ENCODE assay signal across 13 mouse cellular contexts in genomic region chr11:93101106-93101505, GRCm38 (mm10). TPM values are rescaled to one million over a fixed set of nuclear protein-coding genes. Genes with fewer than 3 reads are reported as not detected.
DNase-seq lines count a peak whose midpoint lies in the region; ATAC-seq and TF ChIP-seq lines count a peak whose summit lies in the region.
"Had no signal": no experiment of that assay in that cellular context is flagged by ENCODE, and none has a peak within 500 bp of the region (broad histone marks: within the 10 kb centered on the region; RNA-seq: fewer than 3 reads in every experiment).

No protein-coding gene starts in this region.

- peak overlapping the region; percentile 92 for H3K4me2 ChIP-seq in neural tube, embryonic 13.5 days
- H3K4me2 ChIP-seq in liver, postnatal 0 days (ENCODE audit: low read depth, low read length), result no peak overlapping the region
- H3K4me2 ChIP-seq: limb, embryonic 13.5 days; lung, embryonic 15.5 days had no signal

- no peak for TF ChIP-seq EP300 in liver, postnatal 0 days (IDR thresholded peaks at IDR 0.05; ENCODE audit: low read depth)

- no peak for TF ChIP-seq CTCF in cerebellum, adult 2 months (IDR thresholded peaks at IDR 0.05; ENCODE audit: borderline replicate concordance, insufficient read depth, low read depth, low read length)
- no peak for TF ChIP-seq CTCF in cortical plate, adult 2 months (IDR thresholded peaks at IDR 0.05; ENCODE audit: extremely low read depth, insufficient read depth, low read length)
- TF ChIP-seq CTCF in gastrocnemius, adult 2 months (IDR thresholded peaks at IDR 0.05), result no peak
- TF ChIP-seq CTCF in liver, postnatal 0 days (IDR thresholded peaks at IDR 0.05; ENCODE audit: low read depth), result no peak

- H3K4me3 ChIP-seq in cerebellum, adult 2 months (replicated peaks; ENCODE audit: insufficient read depth, low read depth, low read length), result peak overlapping the region; percentile 73
- H3K4me3 ChIP-seq in cortical plate, adult 2 months (ENCODE audit: insufficient read depth, low read length), result peak overlapping the region; percentile 91
- peak overlapping the region; percentile 62 for H3K4me3 ChIP-seq in neural tube, embryonic 13.5 days
- no peak overlapping the region for H3K4me3 ChIP-seq in gastrocnemius, adult 2 months
- H3K4me3 ChIP-seq in liver, postnatal 0 days (ENCODE audit: low read depth, low read length), result no peak overlapping the region
- H3K4me3 ChIP-seq: limb, embryonic 13.5 days; lung, embryonic 15.5 days had no signal

- peak overlapping the region; percentile 80 for H3K9ac ChIP-seq in neural tube, embryonic 13.5 days
- H3K9ac ChIP-seq in liver, postnatal 0 days (replicated peaks), result no peak overlapping the region
- H3K9ac ChIP-seq: limb, embryonic 13.5 days; lung, embryonic 15.5 days had no signal

- peak; percentile 49 to 53 for DNase-seq in left cerebral cortex, postnatal 14 days (ENCODE audit: low spot score in 2 of 2)
- DNase-seq in left cerebral cortex, postnatal 10 days (ENCODE audit: extremely low spot score in 1 of 2, low spot score in 2 of 2), result no peak
- peak; percentile 75 to 85 for DNase-seq in cerebellum, adult 2 months
- DNase-seq in gastrocnemius, adult 2 months, result no peak
- DNase-seq in liver, postnatal 0 days, result no peak
- DNase-seq: adrenal gland, postnatal 36 days; kidney, postnatal 14 days had no signal

- no peaks in the 10 kb centered on the region for H3K36me3 ChIP-seq in neural tube, embryonic 13.5 days
- no peaks in the 10 kb centered on the region for H3K36me3 ChIP-seq in liver, postnatal 0 days (replicated peaks; ENCODE audit: insufficient read depth, low read length)
- H3K36me3 ChIP-seq: limb, embryonic 13.5 days; lung, embryonic 15.5 days had no signal

- H3K9me3 ChIP-seq in neural tube, embryonic 13.5 days, result no peaks in the 10 kb centered on the region
- H3K9me3 ChIP-seq in liver, postnatal 0 days (ENCODE audit: low read length), result no peaks in the 10 kb centered on the region
- H3K9me3 ChIP-seq: limb, embryonic 13.5 days; lung, embryonic 15.5 days had no signal

- 3% methylated on average over 2 of the region's 2 CpGs for WGBS in cerebellum, adult 2 months
- 11% methylated on average over 2 of the region's 2 CpGs for WGBS in neural tube, embryonic 13.5 days
- WGBS in liver, postnatal 0 days (ENCODE audit: insufficient replicate concordance), result 8% methylated on average over 2 of the region's 2 CpGs

- ATAC-seq in neural tube, embryonic 13.5 days (ENCODE audit: low read depth), result no peak
- ATAC-seq in liver, postnatal 0 days, result no peak
- no peak for ATAC-seq in monocyte, adult 5-6 weeks (replicated peaks; ENCODE audit: insufficient number of reproducible peaks, low FRiP score, low TSS enrichment, poor library complexity, severe bottlenecking)

- peak overlapping the region; percentile 95 for H3K27ac ChIP-seq in cerebellum, adult 2 months (ENCODE audit: insufficient read depth, low read length)
- H3K27ac ChIP-seq in cortical plate, adult 2 months (ENCODE audit: insufficient read depth, low read length), result no peak overlapping the region
- H3K27ac ChIP-seq in neural tube, embryonic 13.5 days (replicated peaks), result peak overlapping the region; percentile 38; the same call in 1 of the 2 replicates
- H3K27ac ChIP-seq in gastrocnemius, adult 2 months, result no peak overlapping the region
- H3K27ac ChIP-seq in liver, postnatal 0 days (ENCODE audit: low read depth), result no peak overlapping the region
- H3K27ac ChIP-seq: limb, embryonic 13.5 days; lung, embryonic 15.5 days had no signal

- peaks cover 2% of the 10 kb centered on the region; the same call in 1 of the 2 replicates for H3K4me1 ChIP-seq in cerebellum, adult 2 months (ENCODE audit: control insufficient read depth, insufficient read depth, low read length)
- H3K4me1 ChIP-seq in cortical plate, adult 2 months (ENCODE audit: control insufficient read depth, insufficient read depth, low read length), result no peaks in the 10 kb centered on the region; the same call in 1 of the 2 replicates
- peaks cover 31% of the 10 kb centered on the region for H3K4me1 ChIP-seq in neural tube, embryonic 13.5 days (replicated peaks)
- H3K4me1 ChIP-seq in liver, postnatal 0 days (ENCODE audit: insufficient read depth), result no peaks in the 10 kb centered on the region
- H3K4me1 ChIP-seq: lung, embryonic 15.5 days had no signal

- intact Hi-C loops in left cerebral cortex, postnatal 14 days (cut with DNase I), result no loop called here
- intact Hi-C loops in left cerebral cortex, postnatal 10 days (cut with DNase I), result no loop called here
- intact Hi-C loops in gastrocnemius, adult 2 months (cut with DNase I), result no loop called here

- H3K27me3 ChIP-seq in cerebellum, adult 2 months (ENCODE audit: control insufficient read depth, insufficient read depth, low read length), result no peaks in the 10 kb centered on the region
- peaks cover 63% of the 10 kb centered on the region for H3K27me3 ChIP-seq in neural tube, embryonic 13.5 days
- peaks cover 45% of the 10 kb centered on the region for H3K27me3 ChIP-seq in liver, postnatal 0 days (ENCODE audit: insufficient read depth, low read length)

- peak; percentile 64; the same call in 1 of the 2 replicates for TF ChIP-seq POLR2A in cerebellum, adult 2 months (IDR thresholded peaks at IDR 0.05; ENCODE audit: borderline replicate concordance, insufficient read depth, low read length)
- peak; percentile 76 for TF ChIP-seq POLR2A in cortical plate, adult 2 months (IDR thresholded peaks at IDR 0.05; ENCODE audit: extremely low read depth, insufficient read depth, low read length)

RNA-seq across cellular contexts. Expression of gene Car10, which starts 3.3 kb away (rescaled TPM):
- total RNA-seq in left cerebral cortex, postnatal 14 days (2021), result 100 to 1,000 TPM; 111 to 126 TPM
- 10 to 100 TPM; 71.9 to 72.1 TPM for total RNA-seq in left cerebral cortex, postnatal 10 days (2021)
- polyA plus RNA-seq in cerebellum, adult 2 months (2012; rRNA removed), result 92.4 and 100 TPM in 2 replicates
- 86.1 and 88.0 TPM in 2 replicates for polyA plus RNA-seq in cortical plate, adult 2 months (2012; rRNA removed)
- polyA plus RNA-seq in neural tube, embryonic 13.5 days (2015; fragmentation: Nextera tagmentation; extraction: Ambion mirVana), result 36.9 and 44.0 TPM in 2 replicates
- not detected for total RNA-seq in gastrocnemius, adult 2 months (2021)
- polyA plus RNA-seq in liver, postnatal 0 days (2015; fragmentation: Nextera tagmentation; extraction: Ambion mirVana), result 0.04 TPM in 1 of 2 replicates, not detected in the other
- total RNA-seq in monocyte, adult 5-6 weeks (2017), result 0.19 TPM in 1 of 3 replicates, not detected in the others
- polyA plus RNA-seq: testis, adult 2 months had no signal

Comparison
In these comparisons a context has a peak if more than half of its experiments do, and no peak if none do; other contexts are left out.
1. DNase-seq: peak in left cerebral cortex, postnatal 14 days (2 of 2) and cerebellum, adult 2 months (2 of 2); none in left cerebral cortex, postnatal 10 days (0 of 2), gastrocnemius, adult 2 months (single experiment) and liver, postnatal 0 days (single experiment).
2. H3K27ac ChIP-seq: peak in cerebellum, adult 2 months (single experiment) and neural tube, embryonic 13.5 days (single experiment); none in cortical plate, adult 2 months (single experiment), gastrocnemius, adult 2 months (single experiment) and liver, postnatal 0 days (single experiment).
3. H3K4me3 ChIP-seq: peak in cerebellum, adult 2 months (single experiment), cortical plate, adult 2 months (single experiment) and neural tube, embryonic 13.5 days (single experiment); none in gastrocnemius, adult 2 months (single experiment) and liver, postnatal 0 days (single experiment).
4. RNA of gene Car10, which starts 3.3 kb away (total RNA-seq): 111 to 126 TPM in left cerebral cortex, postnatal 14 days and 71.9 to 72.1 TPM in left cerebral cortex, postnatal 10 days; not detected in gastrocnemius, adult 2 months and 0.19 TPM in monocyte, adult 5-6 weeks; every median in the first group is over 10 times any median in the second.